Mouse (Mus musculus): ENCODE results near the gene Gm6803.
"Not testable (repeated sequence)": the region's sequence is repeated elsewhere in the genome, so short reads cannot be mapped to it uniquely, and the experiment has no call there.

The Gm6803 gene

DNA sequence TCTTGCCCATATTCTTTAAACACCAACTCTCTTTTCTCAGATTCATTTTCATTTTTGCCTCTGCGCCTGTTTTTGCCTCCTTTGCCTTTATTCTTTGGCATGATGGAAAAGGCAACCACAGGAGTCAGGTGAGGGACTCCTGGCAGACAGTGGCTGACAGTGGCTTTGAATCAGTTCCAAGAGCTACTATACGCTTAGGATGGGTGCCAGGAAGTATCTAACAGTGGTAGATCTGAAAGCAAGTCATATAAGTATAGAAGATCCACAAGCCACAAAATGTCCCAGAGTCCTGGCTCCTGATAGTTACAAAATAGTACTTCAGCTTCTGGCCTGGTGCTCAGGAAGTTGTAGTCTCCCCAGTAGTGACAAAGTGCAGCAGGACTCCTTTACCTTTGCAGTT lies at the start of gene Gm6803:
Gm6803 (minus strand) TSS at position 101 of the 400 bp plus-strand sequence.
- in situ Hi-C loops (cut with MboI, MseI) = not testable (repeated sequence)

DNA sequence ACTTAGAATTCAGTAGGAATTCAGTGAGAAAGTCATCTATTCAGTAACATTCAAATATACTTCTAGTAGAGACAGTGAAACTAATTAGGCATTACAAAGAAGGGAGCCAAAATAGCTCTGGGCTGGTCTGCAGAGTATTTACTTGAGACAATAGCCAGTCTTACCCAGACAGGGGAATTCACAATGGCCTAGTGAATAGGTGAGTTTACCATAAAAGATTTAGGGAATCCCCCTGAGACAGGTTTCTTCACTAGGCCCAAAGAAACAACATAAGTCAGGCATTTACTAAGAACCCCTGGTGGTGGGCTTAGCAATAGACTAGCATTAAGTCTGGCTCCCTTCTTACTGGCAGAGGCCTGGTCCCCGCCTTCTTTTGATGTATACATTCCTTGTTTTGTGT lies 26.7 kb upstream of the Gm6803 start:
- in situ Hi-C loops (cut with MboI, MseI) = not testable (repeated sequence)

GRCm38 (mm10) chr12:88039703-88040102 lies 21.1 kb upstream of the Gm6803 start:
- in situ Hi-C loops (cut with MboI, MseI) = not testable (repeated sequence)

- in situ Hi-C loops (cut with MboI, MseI) = not testable (repeated sequence)
These were observed 20.5 kb upstream of the Gm6803 start for GRCm38 (mm10) chr12:88039062-88039461.

- in situ Hi-C loops (cut with MboI, MseI) = not testable (repeated sequence)
These were observed 13.7 kb upstream of the Gm6803 start for GRCm38 (mm10) chr12:88032250-88032649.

- in situ Hi-C loops (cut with MboI, MseI) = loop anchor here (5.0 kb wide), 1 partner anchor 56 kb away; the partner anchor contains the start of gene Gm16368
These were observed 8.1 kb upstream of the Gm6803 start, which contains the start of gene Gm2056 for GRCm38 (mm10) chr12:88026704-88027103. Gene Gm2056, plus strand, starts transcription at chr12:88027004.

GRCm38 (mm10) chr12:88011548-88011947 lies 7.0 kb downstream of the Gm6803 start, which contains the start of gene Gm2075:
Gene Gm2075, plus strand, starts transcription at chr12:88011848.
- in situ Hi-C loops (cut with MboI, MseI) = not testable (repeated sequence)

- in situ Hi-C loops (cut with MboI, MseI) = loop anchor here (5.0 to 10.0 kb wide), 2 partner anchors 157 to 359 kb away; partner anchors contain the start of gene Gm16381
These were observed 14.5 kb downstream of the Gm6803 start for GRCm38 (mm10) chr12:88004118-88004517.

GRCm38 (mm10) chr12:87984000-87984399 lies 34.6 kb downstream of the Gm6803 start:
- in situ Hi-C loops (cut with MboI, MseI) = not testable (repeated sequence)
